Mouse (Mus musculus) CH12.LX (cell line): ENCODE measurements at regions not wholly inside any gene's neighbourhood (a gene's known extent, or its start where the extent isn't known, plus 50 kb on each side); places are given as distances from the start of the nearest gene placed in this dataset.

Source experiments
- DNase-seq: peaks from one replicate; pipeline ENCODE4 v3.0.0-alpha.2; 2013; ENCODE audit errors: extremely low read depth
- H3K27ac ChIP-seq: 2 replicates; pipeline ENCODE4 v1.5.1; 2012; ENCODE audit warnings: low read depth, mild to moderate bottlenecking, control low read depth, moderate library complexity; ENCODE audit not compliant: insufficient read depth
- H3K27me3 ChIP-seq: replicated peaks from 2 replicates; pipeline ENCODE3; 2012; ENCODE audit warnings: inconsistent platforms
- H3K36me3 ChIP-seq, 2 experiments: replicated peaks in 1 of 2; 2 replicates each; pipeline versions ENCODE3 to v1.6.1; 2012; ENCODE audit warnings: inconsistent platforms in 1 of 2, low read length in 1 of 2, mild to moderate bottlenecking in 1 of 2, mixed read lengths in 1 of 2, moderate library complexity in 1 of 2; ENCODE audit not compliant: control insufficient read depth in 1 of 2, insufficient read depth in 1 of 2
- H3K4me1 ChIP-seq, 2 experiments: 2 replicates each; pipeline ENCODE4 v1.6.1; 2012; ENCODE audit warnings: inconsistent platforms in 1 of 2, moderate library complexity in 1 of 2; ENCODE audit not compliant: insufficient read depth in 2 of 2, control insufficient read depth in 1 of 2
- H3K4me2 ChIP-seq: 2 replicates; pipeline ENCODE4 v1.6.1; 2012; ENCODE audit warnings: low read depth, mild to moderate bottlenecking, control low read depth; ENCODE audit not compliant: poor library complexity, insufficient read depth, severe bottlenecking
- H3K4me3 ChIP-seq, 3 experiments: fragments of 150-350 bp in 1 of 3; sonication (generic) in 1 of 3; replicated peaks in 1 of 3; 2 replicates each; pipeline versions ENCODE3 to v1.5.1; 2011 to 2012; ENCODE audit warnings: low read depth in 2 of 3, low read length in 2 of 3, mild to moderate bottlenecking in 2 of 3, moderate library complexity in 2 of 3, control low read depth in 1 of 3, improper control_type of control experiment in 1 of 3, inconsistent platforms in 1 of 3, mixed read lengths in 1 of 3; ENCODE audit not compliant: poor library complexity in 1 of 3
- H3K79me2 ChIP-seq: replicated peaks from 2 replicates; pipeline ENCODE4 v1.6.1; 2012; ENCODE audit warnings: mild to moderate bottlenecking, moderate library complexity; ENCODE audit not compliant: control insufficient read depth, poor library complexity, insufficient read depth, severe bottlenecking; ENCODE audit errors: extremely low read depth
- H3K9ac ChIP-seq: 2 replicates; pipeline ENCODE4 v1.6.1; 2012; ENCODE audit warnings: low read depth, mild to moderate bottlenecking, control low read depth, moderate library complexity; ENCODE audit not compliant: insufficient read depth
- H3K9me3 ChIP-seq: replicated peaks from 2 replicates; pipeline ENCODE3; 2012; ENCODE audit warnings: low read length, inconsistent platforms, mixed read lengths
- CHD2 ChIP-seq: IDR thresholded peaks from 2 replicates; pipeline ENCODE4 v1.6.1; 2011; ENCODE audit warnings: low read length, improper control_type of control experiment
- EP300 ChIP-seq: IDR thresholded peaks from 2 replicates; pipeline ENCODE4 v1.6.1; 2011; ENCODE audit warnings: low read length, improper control_type of control experiment
- JUN ChIP-seq: IDR thresholded peaks from 2 replicates; pipeline ENCODE4 v1.6.1; 2011; ENCODE audit warnings: low read depth, mild to moderate bottlenecking, low read length, improper control_type of control experiment, moderate library complexity; ENCODE audit not compliant: insufficient read depth
- KAT2A ChIP-seq: IDR thresholded peaks from 2 replicates; pipeline ENCODE4 v1.6.1; 2012; ENCODE audit warnings: low read length, improper control_type of control experiment, inconsistent platforms; ENCODE audit not compliant: insufficient replicate concordance
- MAFK ChIP-seq: IDR thresholded peaks from 2 replicates; pipeline ENCODE4 v1.6.1; 2011; ENCODE audit warnings: low read length, improper control_type of control experiment; ENCODE audit not compliant: insufficient replicate concordance
- MAX ChIP-seq: IDR thresholded peaks from 2 replicates; pipeline ENCODE4 v1.6.1; 2011; ENCODE audit warnings: low read length, improper control_type of control experiment
- MAZ ChIP-seq: IDR thresholded peaks from 2 replicates; pipeline ENCODE4 v1.6.1; 2012; ENCODE audit warnings: low read depth, mild to moderate bottlenecking, inconsistent platforms, low read length, improper control_type of control experiment, moderate library complexity
- MEF2A ChIP-seq: IDR thresholded peaks from 2 replicates; pipeline ENCODE4 v1.6.1; 2014; ENCODE audit warnings: low read depth, mild to moderate bottlenecking, inconsistent platforms, low read length, improper control_type of control experiment, borderline replicate concordance
- MYC ChIP-seq: IDR thresholded peaks from 2 replicates; pipeline ENCODE4 v1.6.1; 2011; ENCODE audit warnings: low read depth, mild to moderate bottlenecking, improper control_type of control experiment, low read length
- NELFE ChIP-seq: IDR thresholded peaks from 2 replicates; pipeline ENCODE4 v1.6.1; 2011; ENCODE audit warnings: low read depth, low read length, improper control_type of control experiment
- NRF1 ChIP-seq: IDR thresholded peaks from 2 replicates; pipeline ENCODE4 v1.6.1; 2014; ENCODE audit warnings: low read depth, mild to moderate bottlenecking, inconsistent platforms, low read length, improper control_type of control experiment, moderate library complexity
- PAX5 ChIP-seq: IDR thresholded peaks from 2 replicates; pipeline ENCODE4 v1.6.1; 2012; ENCODE audit warnings: low read length, inconsistent platforms, mixed read lengths
- POLR2A ChIP-seq: IDR thresholded peaks from 2 replicates; pipeline ENCODE4 v1.6.1; 2011; ENCODE audit warnings: low read depth, mild to moderate bottlenecking, improper control_type of control experiment, low read length
- SIN3A ChIP-seq: IDR thresholded peaks from 2 replicates; pipeline ENCODE4 v1.6.1; 2012; ENCODE audit warnings: low read length, improper control_type of control experiment, inconsistent platforms
- USF2 ChIP-seq: conservative IDR thresholded peaks from 2 replicates; pipeline ENCODE4 v1.6.1; 2011; ENCODE audit warnings: low read depth, low read length, improper control_type of control experiment
- ZC3H11A ChIP-seq: IDR thresholded peaks from 2 replicates; pipeline ENCODE4 v1.6.1; 2012; ENCODE audit warnings: low read depth, mild to moderate bottlenecking, inconsistent platforms, low read length, improper control_type of control experiment
- ZKSCAN1 ChIP-seq: IDR thresholded peaks from 2 replicates; pipeline ENCODE4 v1.6.1; 2012; ENCODE audit warnings: low read depth, inconsistent platforms, low read length, improper control_type of control experiment, borderline replicate concordance
- ZNF384 ChIP-seq: IDR thresholded peaks from 2 replicates; pipeline ENCODE4 v1.6.1; 2012; ENCODE audit warnings: low read depth, low read length, improper control_type of control experiment, inconsistent platforms
- dilution Hi-C: fragments of 300-500 bp; cut with MboI; formaldehyde crosslinking; loops from 2 replicates; pipeline ENCODE4 v1.14.3; 2020; ENCODE audit warnings: low sequenced_read_pairs; ENCODE audit not compliant: extremely low pct_unique_long_range_greater_than_20kb, extremely low pct_ligation_motif_present
- in situ Hi-C: fragments of 300-500 bp; cut with MboI; formaldehyde crosslinking; loops from 3 replicates; pipeline ENCODE4 v1.14.3; 2019; ENCODE audit warnings: low sequenced_read_pairs, low pct_ligation_motif_present, low pct_unique_long_range_greater_than_20kb, mixed read lengths

- Histone ChIP-seq H3K27ac (no peak overlapping the region), H3K36me3 (no peaks in the 10 kb centered on the region), H3K4me3 (no peak overlapping the region), H3K9ac (no peak overlapping the region), H3K4me1 (no peaks in the 10 kb centered on the region), H3K79me2 (no peaks in the 10 kb centered on the region), H3K9me3 (no peaks in the 10 kb centered on the region), H3K4me2 (no peak overlapping the region), H3K27me3 (no peaks in the 10 kb centered on the region)
- no peak for DNase-seq
- in situ Hi-C loops (no loop called here), dilution Hi-C loops (no loop called here)
- TF ChIP-seq CHD2 (no peak), ZKSCAN1 (no peak), MAZ (no peak)
These were observed 2695.6 kb upstream of the Gm7489 start for GRCm38 (mm10) chr15:51189134-51189533.

DNA sequence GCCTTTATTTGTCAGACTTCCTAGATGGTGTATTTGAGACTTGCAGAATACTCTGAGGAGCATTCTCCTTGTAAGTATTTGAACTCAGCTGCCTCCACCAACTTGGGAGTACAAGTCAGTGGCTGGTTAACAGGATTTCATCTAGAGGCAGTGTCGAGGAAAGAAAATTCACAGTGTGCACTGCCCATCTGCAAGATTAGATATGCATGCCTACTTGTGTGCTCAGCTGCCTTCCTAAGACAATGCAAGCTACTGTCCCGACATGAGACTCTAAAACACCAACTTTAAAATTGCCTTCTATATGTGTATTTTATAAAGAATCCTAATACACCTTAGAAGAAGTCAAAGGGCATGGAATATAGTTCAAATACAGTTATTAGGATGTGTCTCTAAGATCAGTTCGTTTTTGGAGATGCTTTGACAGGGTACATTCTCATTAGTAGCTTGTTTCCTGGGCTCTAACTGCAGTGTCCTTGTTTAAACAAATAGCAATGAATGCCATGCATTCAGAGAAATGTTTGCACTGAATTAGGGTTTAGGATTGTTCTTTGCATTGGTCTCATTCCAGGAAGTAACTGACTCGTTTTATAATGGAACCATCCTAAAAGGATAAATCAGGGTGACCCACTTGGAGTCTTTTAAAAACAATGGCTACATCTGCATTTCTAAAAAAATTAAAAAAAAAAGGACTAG lies 2687.1 kb upstream of the Gm7489 start:
- H3K9me3 ChIP-seq = no peaks in the 10 kb centered on the region
- H3K79me2 ChIP-seq = no peaks in the 10 kb centered on the region
- H3K4me3 ChIP-seq = no peak overlapping the region
- H3K27me3 ChIP-seq = no peaks in the 10 kb centered on the region
- H3K9ac ChIP-seq = no peak overlapping the region
- H3K27ac ChIP-seq = no peak overlapping the region
- in situ Hi-C loops (no loop called here), dilution Hi-C loops (no loop called here)
- no peaks in the 10 kb centered on the region for H3K4me1 ChIP-seq
- no peak overlapping the region for H3K4me2 ChIP-seq
- H3K36me3 ChIP-seq = no peaks in the 10 kb centered on the region
- no peak for DNase-seq
- TF ChIP-seq CHD2 (no peak), NRF1 (no peak), SIN3A (no peak), MAZ (no peak), EP300 (no peak), JUN (no peak), MYC (no peak), MAFK (no peak), KAT2A (no peak), ZC3H11A (no peak), USF2 (no peak), POLR2A (no peak), NELFE (no peak), ZNF384 (no peak), PAX5 (no peak), MAX (no peak), MEF2A (no peak)
